ENCODE assay signal across 12 mouse cellular contexts in genomic region chr9:46956286-46956685, GRCm38 (mm10). TPM values are rescaled to one million over a fixed set of nuclear protein-coding genes. Genes with fewer than 3 reads are reported as not detected.
DNase-seq lines count a peak whose midpoint lies in the region; ATAC-seq and TF ChIP-seq lines count a peak whose summit lies in the region.
"Had no signal": no experiment of that assay in that cellular context is flagged by ENCODE, and none has a peak within 500 bp of the region (broad histone marks: within the 10 kb centered on the region; RNA-seq: fewer than 3 reads in every experiment).

No protein-coding gene starts in this region.

- H3K4me1 ChIP-seq in hindbrain, postnatal 0 days (ENCODE audit: insufficient read depth, low read length) = peaks cover 11% of the 10 kb centered on the region; the same call in 1 of the 2 replicates
- 0 out of 2 replicates have a peak, but pooled peaks cover 8% of the 10 kb centered on the region for H3K4me1 ChIP-seq in midbrain, embryonic 14.5 days (ENCODE audit: control insufficient read depth, insufficient read depth, low read length)
- H3K4me1 ChIP-seq in heart, adult 2 months (ENCODE audit: control insufficient read depth, insufficient read depth, low read length) = no peaks in the 10 kb centered on the region
- no peaks in the 10 kb centered on the region for H3K4me1 ChIP-seq in stomach, postnatal 0 days (replicated peaks; ENCODE audit: control insufficient read depth, insufficient read depth)
- H3K4me1 ChIP-seq: liver, embryonic 15.5 days had no signal

- peak overlapping the region; percentile 54; the same call in 1 of the 2 replicates for H3K27ac ChIP-seq in hindbrain, postnatal 0 days
- H3K27ac ChIP-seq in midbrain, embryonic 14.5 days (replicated peaks; ENCODE audit: low read depth, low read length) = 0 out of 2 replicates have a peak overlapping the region, but pooled peaks have one; percentile 5
- no peak overlapping the region for H3K27ac ChIP-seq in heart, adult 2 months
- H3K27ac ChIP-seq in stomach, postnatal 0 days (replicated peaks) = no peak overlapping the region
- H3K27ac ChIP-seq: liver, embryonic 15.5 days; stomach, embryonic 15.5 days had no signal

- 23% methylated on average over 6 of the region's 6 CpGs for WGBS in hindbrain, postnatal 0 days
- 62% methylated on average over 6 of the region's 6 CpGs for WGBS in midbrain, embryonic 14.5 days
- 81% methylated on average over 6 of the region's 6 CpGs for WGBS in heart, adult 2 months
- WGBS in stomach, postnatal 0 days = 78% methylated on average over 6 of the region's 6 CpGs

- H3K4me2 ChIP-seq in hindbrain, postnatal 0 days (ENCODE audit: low read depth, low read length) = no peak overlapping the region
- H3K4me2 ChIP-seq in midbrain, embryonic 14.5 days (ENCODE audit: low read length) = no peak overlapping the region
- H3K4me2 ChIP-seq in stomach, postnatal 0 days (replicated peaks; ENCODE audit: low read depth) = no peak overlapping the region
- H3K4me2 ChIP-seq: liver, embryonic 15.5 days; stomach, embryonic 15.5 days had no signal

- no peak for TF ChIP-seq CTCF in brain, embryonic 14.5 days (IDR thresholded peaks at IDR 0.05; ENCODE audit: borderline replicate concordance, extremely low read depth, insufficient read depth, insufficient read length)
- TF ChIP-seq CTCF in hindbrain, postnatal 0 days (IDR thresholded peaks at IDR 0.05; ENCODE audit: low read depth) = no peak
- no peak for TF ChIP-seq CTCF in heart, adult 2 months (IDR thresholded peaks at IDR 0.05)
- no peak for TF ChIP-seq CTCF in stomach, postnatal 0 days (IDR thresholded peaks at IDR 0.05; ENCODE audit: low read depth)

- peak; percentile 79 for ATAC-seq in hindbrain, postnatal 0 days
- no peak for ATAC-seq in midbrain, embryonic 14.5 days (ENCODE audit: low FRiP score, low TSS enrichment)
- no peak for ATAC-seq in stomach, postnatal 0 days (ENCODE audit: low FRiP score, low TSS enrichment)

- H3K27me3 ChIP-seq in hindbrain, postnatal 0 days (ENCODE audit: insufficient read depth, low read length) = no peaks in the 10 kb centered on the region
- no peaks in the 10 kb centered on the region for H3K27me3 ChIP-seq in midbrain, embryonic 14.5 days (ENCODE audit: control insufficient read depth, insufficient read depth, low read length)
- H3K27me3 ChIP-seq in heart, adult 2 months (ENCODE audit: control insufficient read depth, insufficient read depth, low read length) = no peaks in the 10 kb centered on the region
- H3K27me3 ChIP-seq in stomach, postnatal 0 days (ENCODE audit: control insufficient read depth, insufficient read depth, low read length) = no peaks in the 10 kb centered on the region
- H3K27me3 ChIP-seq: liver, embryonic 15.5 days; stomach, embryonic 15.5 days had no signal

- TF ChIP-seq EP300 in heart, adult 2 months (IDR thresholded peaks at IDR 0.05; ENCODE audit: insufficient read depth, low read depth, low read length) = no peak
- TF ChIP-seq EP300 in stomach, postnatal 0 days (optimal IDR thresholded peaks at IDR 0.05) = no peak

- intact Hi-C loops in heart, adult 2 months (cut with DNase I) = no loop called here
- intact Hi-C loops in gastrocnemius, postnatal 14 days (cut with DNase I; ENCODE audit: low total_unique reads) = no loop called here

- H3K4me3 ChIP-seq in hindbrain, postnatal 0 days (ENCODE audit: low read length) = no peak overlapping the region
- no peak overlapping the region for H3K4me3 ChIP-seq in midbrain, embryonic 14.5 days (replicated peaks; ENCODE audit: low read depth, low read length)
- no peak overlapping the region for H3K4me3 ChIP-seq in heart, adult 2 months
- no peak overlapping the region for H3K4me3 ChIP-seq in stomach, postnatal 0 days (ENCODE audit: low read depth, low read length)
- H3K4me3 ChIP-seq: liver, embryonic 15.5 days; myocyte; stomach, embryonic 15.5 days had no signal

- no peaks in the 10 kb centered on the region for H3K79me2 ChIP-seq in heart, adult 2 months (replicated peaks; ENCODE audit: control insufficient read depth, insufficient read depth, low read length)

- no peak for TF ChIP-seq POLR2A in brain, embryonic 14.5 days (IDR thresholded peaks at IDR 0.05; ENCODE audit: borderline replicate concordance, extremely low read depth, insufficient read depth, insufficient read length, poor library complexity, severe bottlenecking)
- no peak for TF ChIP-seq POLR2A in heart, adult 2 months (IDR thresholded peaks at IDR 0.05; ENCODE audit: insufficient read depth, low read depth, low read length)

- no peaks in the 10 kb centered on the region for H3K9me3 ChIP-seq in hindbrain, postnatal 0 days (ENCODE audit: low read length)
- H3K9me3 ChIP-seq in midbrain, embryonic 14.5 days (ENCODE audit: control insufficient read depth, low read length) = no peaks in the 10 kb centered on the region
- H3K9me3 ChIP-seq in stomach, postnatal 0 days (ENCODE audit: control insufficient read depth, low read length) = no peaks in the 10 kb centered on the region
- H3K9me3 ChIP-seq: liver, embryonic 15.5 days; stomach, embryonic 15.5 days had no signal

- H3K9ac ChIP-seq in hindbrain, postnatal 0 days (replicated peaks; ENCODE audit: low read length) = no peak overlapping the region
- no peak overlapping the region for H3K9ac ChIP-seq in midbrain, embryonic 14.5 days (replicated peaks; ENCODE audit: low read length)
- H3K9ac ChIP-seq in heart, adult 2 months (ENCODE audit: low read depth, low read length) = no peak overlapping the region
- H3K9ac ChIP-seq in stomach, postnatal 0 days (ENCODE audit: low read length) = no peak overlapping the region
- H3K9ac ChIP-seq: liver, embryonic 15.5 days; stomach, embryonic 15.5 days had no signal

- DNase-seq in brain, embryonic 14.5 days (ENCODE audit: low read depth) = peak; percentile 68
- peak; percentile 55 to 60 for DNase-seq in cerebellum, postnatal 10 days
- DNase-seq in hindbrain, postnatal 0 days (ENCODE audit: low spot score) = peak; percentile 58
- DNase-seq in midbrain, embryonic 14.5 days = peak; percentile 44
- no peak for DNase-seq in heart, adult 2 months
- DNase-seq in gastrocnemius, postnatal 14 days = no peak
- DNase-seq in stomach, postnatal 0 days (ENCODE audit: low spot score) = no peak
- no peak for DNase-seq in ovary, adult 18-20 months (ENCODE audit: low spot score)
- DNase-seq: gastrocnemius, postnatal 36 days had no signal

- H3K36me3 ChIP-seq in hindbrain, postnatal 0 days (ENCODE audit: insufficient read depth, low read length) = no peaks in the 10 kb centered on the region
- no peaks in the 10 kb centered on the region for H3K36me3 ChIP-seq in midbrain, embryonic 14.5 days (ENCODE audit: control insufficient read depth, insufficient read depth, low read length)
- no peaks in the 10 kb centered on the region for H3K36me3 ChIP-seq in heart, adult 2 months (ENCODE audit: control insufficient read depth, insufficient read depth, low read length)
- no peaks in the 10 kb centered on the region for H3K36me3 ChIP-seq in stomach, postnatal 0 days (ENCODE audit: control insufficient read depth, insufficient read depth, low read length)
- H3K36me3 ChIP-seq: liver, embryonic 15.5 days; stomach, embryonic 15.5 days had no signal

RNA-seq across cellular contexts. Expression of gene Gm4791, which starts 42.3 kb away (rescaled TPM):
- polyA plus RNA-seq in brain, embryonic 14.5 days (2012; rRNA removed) = not detected in 2 replicates
- not detected in 2 replicates for total RNA-seq in hindbrain, postnatal 0 days (2014; rRNA removed)
- not detected in 2 replicates for polyA plus RNA-seq in hindbrain, postnatal 0 days (2015; fragmentation: Nextera tagmentation; extraction: Ambion mirVana)
- not detected in 2 replicates for polyA plus RNA-seq in midbrain, embryonic 14.5 days (2014; fragmentation: Nextera tagmentation; extraction: Ambion mirVana)
- total RNA-seq in heart, adult 2 months (2021) = not detected
- not detected in 2 replicates for polyA plus RNA-seq in heart, adult 2 months (2012; rRNA removed)
- total RNA-seq in gastrocnemius, postnatal 14 days (2021) = not detected
- not detected in 2 replicates for polyA plus RNA-seq in stomach, postnatal 0 days (2015; fragmentation: Nextera tagmentation; extraction: Ambion mirVana)
- total RNA-seq: gastrocnemius, postnatal 36 days had no signal
- polyA plus RNA-seq: liver, embryonic 15.5 days; myocyte; stomach, embryonic 15.5 days had no signal

Comparison
In these comparisons a context has a peak if more than half of its experiments do, and no peak if none do; other contexts are left out.
1. DNase-seq: peak in brain, embryonic 14.5 days (single experiment), cerebellum, postnatal 10 days (2 of 2), hindbrain, postnatal 0 days (single experiment) and midbrain, embryonic 14.5 days (single experiment); none in heart, adult 2 months (0 of 2), gastrocnemius, postnatal 14 days (single experiment), stomach, postnatal 0 days (single experiment) and ovary, adult 18-20 months (single experiment).
2. H3K27ac ChIP-seq: peak in hindbrain, postnatal 0 days (single experiment) and midbrain, embryonic 14.5 days (single experiment); none in heart, adult 2 months (single experiment) and stomach, postnatal 0 days (single experiment).